Mouse (Mus musculus): ENCODE measurements around the gene Commd7. TPM values are rescaled to one million over a fixed set of nuclear protein-coding genes. Genes with fewer than 3 reads are reported as not detected.

Commd7 gene
- polyA plus RNA-seq, 1 experiment = 16.5 TPM

- Histone ChIP-seq H3K9ac (ENCODE audit: low read depth, poor library complexity, severe bottlenecking) (peak overlapping the region; percentile 18; the same call in 1 of the 2 replicates), H3K4me1 (ENCODE audit: control insufficient read depth, insufficient read depth, low read length) (peaks cover 13% of the 10 kb centered on the region), H3K9me3 (replicated peaks; ENCODE audit: control insufficient read depth, insufficient read depth, low read length, poor library complexity, severe bottlenecking) (no peaks in the 10 kb centered on the region), H3K27me3 (ENCODE audit: control insufficient read depth, insufficient read depth, low read length, poor library complexity, severe bottlenecking) (no peaks in the 10 kb centered on the region), H3K4me3 (ENCODE audit: low read depth, low read length) (no peak overlapping the region), H3K36me3 (ENCODE audit: control insufficient read depth, insufficient read depth, low read length, poor library complexity, severe bottlenecking) (no peaks in the 10 kb centered on the region), H3K27ac (ENCODE audit: insufficient read depth, low read length) (peak overlapping the region; percentile 38)
- TF ChIP-seq POLR2A (IDR thresholded peaks at IDR 0.05; ENCODE audit: insufficient read depth, low read length) (no peak), CTCF (IDR thresholded peaks at IDR 0.05; ENCODE audit: low read depth, low read length) (no peak), EP300 (IDR thresholded peaks at IDR 0.05; ENCODE audit: insufficient read depth, low read depth, low read length) (no peak)
Observed at GRCm38 (mm10) chr2:153583641-153584049, 48.9 kb downstream of the Commd7 start.

GRCm38 (mm10) chr2:153582876-153583585 is 49.5 kb downstream of the Commd7 start:
- Histone ChIP-seq H3K9ac (ENCODE audit: low read depth, poor library complexity, severe bottlenecking) (no peak overlapping the region), H3K4me1 (ENCODE audit: control insufficient read depth, insufficient read depth, low read length) (peaks cover 13% of the 10 kb centered on the region), H3K36me3 (ENCODE audit: control insufficient read depth, insufficient read depth, low read length, poor library complexity, severe bottlenecking) (no peaks in the 10 kb centered on the region), H3K9me3 (replicated peaks; ENCODE audit: control insufficient read depth, insufficient read depth, low read length, poor library complexity, severe bottlenecking) (no peaks in the 10 kb centered on the region), H3K27ac (ENCODE audit: insufficient read depth, low read length) (peak overlapping the region; percentile 3), H3K27me3 (ENCODE audit: control insufficient read depth, insufficient read depth, low read length, poor library complexity, severe bottlenecking) (no peaks in the 10 kb centered on the region), H3K4me3 (ENCODE audit: low read depth, low read length) (no peak overlapping the region)
- TF ChIP-seq CTCF (IDR thresholded peaks at IDR 0.05; ENCODE audit: low read depth, low read length) = no peak
- TF ChIP-seq POLR2A (IDR thresholded peaks at IDR 0.05; ENCODE audit: insufficient read depth, low read length) = no peak

GRCm38 (mm10) chr2:153581416-153581815 is 51.2 kb downstream of the Commd7 start:
- no peaks in the 10 kb centered on the region for H3K27me3 ChIP-seq (ENCODE audit: control insufficient read depth, insufficient read depth, low read length, poor library complexity, severe bottlenecking)

DNA sequence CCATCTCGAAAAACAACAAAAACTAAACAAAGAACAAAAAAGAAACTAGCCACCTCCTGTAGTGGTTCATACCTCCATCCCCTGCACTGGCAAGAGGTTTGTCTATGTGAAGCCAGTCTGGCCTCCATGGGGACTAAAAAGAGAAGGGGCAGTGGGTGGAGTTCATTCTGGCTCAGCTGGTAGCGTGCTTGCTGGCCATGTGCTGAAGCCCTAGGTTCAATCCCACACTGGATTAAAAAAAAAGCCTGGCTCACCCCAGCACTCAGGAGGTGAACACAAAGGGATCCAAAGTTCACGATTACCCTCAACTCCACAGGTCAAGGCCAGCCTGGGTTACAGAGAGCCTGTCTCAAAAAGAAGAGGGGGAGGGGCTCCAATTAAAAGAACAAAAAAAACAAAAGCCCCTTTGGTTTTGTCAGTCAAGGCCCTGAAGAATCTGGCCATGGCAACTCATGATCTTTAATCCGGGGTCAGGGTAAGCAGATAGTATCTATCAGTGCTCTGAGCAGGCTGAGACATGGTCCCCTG is 52.1 kb downstream of the Commd7 start:
- Histone ChIP-seq H3K36me3 (ENCODE audit: control insufficient read depth, insufficient read depth, low read length, poor library complexity, severe bottlenecking) (no peaks in the 10 kb centered on the region), H3K27me3 (ENCODE audit: control insufficient read depth, insufficient read depth, low read length, poor library complexity, severe bottlenecking) (no peaks in the 10 kb centered on the region), H3K4me3 (ENCODE audit: low read depth, low read length) (no peak overlapping the region), H3K4me1 (ENCODE audit: control insufficient read depth, insufficient read depth, low read length) (peaks cover 16% of the 10 kb centered on the region), H3K9ac (ENCODE audit: low read depth, poor library complexity, severe bottlenecking) (no peak overlapping the region), H3K27ac (ENCODE audit: insufficient read depth, low read length) (0 out of 2 replicates have a peak overlapping the region, but pooled peaks have one; percentile 17), H3K9me3 (replicated peaks; ENCODE audit: control insufficient read depth, insufficient read depth, low read length, poor library complexity, severe bottlenecking) (no peaks in the 10 kb centered on the region)
- TF ChIP-seq POLR2A (IDR thresholded peaks at IDR 0.05; ENCODE audit: insufficient read depth, low read length) (no peak), EP300 (IDR thresholded peaks at IDR 0.05; ENCODE audit: insufficient read depth, low read depth, low read length) (no peak), CTCF (IDR thresholded peaks at IDR 0.05; ENCODE audit: low read depth, low read length) (no peak)

More at GRCm38 (mm10) chr2:153581416-153581815, 51.2 kb downstream of the Commd7 start:
- H3K36me3 ChIP-seq (ENCODE audit: control insufficient read depth, insufficient read depth, low read length, poor library complexity, severe bottlenecking) = no peaks in the 10 kb centered on the region
- no peak overlapping the region for H3K27ac ChIP-seq (ENCODE audit: insufficient read depth, low read length)
- H3K9me3 ChIP-seq (replicated peaks; ENCODE audit: control insufficient read depth, insufficient read depth, low read length, poor library complexity, severe bottlenecking) = no peaks in the 10 kb centered on the region
- H3K9ac ChIP-seq (ENCODE audit: low read depth, poor library complexity, severe bottlenecking) = no peak overlapping the region
- H3K4me1 ChIP-seq (ENCODE audit: control insufficient read depth, insufficient read depth, low read length) = peaks cover 16% of the 10 kb centered on the region
- TF ChIP-seq EP300 (IDR thresholded peaks at IDR 0.05; ENCODE audit: insufficient read depth, low read depth, low read length) (no peak), POLR2A (IDR thresholded peaks at IDR 0.05; ENCODE audit: insufficient read depth, low read length) (no peak), CTCF (IDR thresholded peaks at IDR 0.05; ENCODE audit: low read depth, low read length) (no peak)
- no peak overlapping the region for H3K4me3 ChIP-seq (ENCODE audit: low read depth, low read length)

GRCm38 (mm10) chr2:153580042-153580441 is 52.5 kb downstream of the Commd7 start:
- peaks cover 16% of the 10 kb centered on the region for H3K4me1 ChIP-seq (ENCODE audit: control insufficient read depth, insufficient read depth, low read length)
- H3K4me3 ChIP-seq (ENCODE audit: low read depth, low read length) = no peak overlapping the region
- no peak for TF ChIP-seq EP300 (IDR thresholded peaks at IDR 0.05; ENCODE audit: insufficient read depth, low read depth, low read length)
- no peak for TF ChIP-seq POLR2A (IDR thresholded peaks at IDR 0.05; ENCODE audit: insufficient read depth, low read length)
- no peak for TF ChIP-seq CTCF (IDR thresholded peaks at IDR 0.05; ENCODE audit: low read depth, low read length)
- H3K27ac ChIP-seq (ENCODE audit: insufficient read depth, low read length) = no peak overlapping the region
- no peaks in the 10 kb centered on the region for H3K27me3 ChIP-seq (ENCODE audit: control insufficient read depth, insufficient read depth, low read length, poor library complexity, severe bottlenecking)
- no peaks in the 10 kb centered on the region for H3K36me3 ChIP-seq (ENCODE audit: control insufficient read depth, insufficient read depth, low read length, poor library complexity, severe bottlenecking)
- no peaks in the 10 kb centered on the region for H3K9me3 ChIP-seq (replicated peaks; ENCODE audit: control insufficient read depth, insufficient read depth, low read length, poor library complexity, severe bottlenecking)
- H3K9ac ChIP-seq (ENCODE audit: low read depth, poor library complexity, severe bottlenecking) = no peak overlapping the region

- Histone ChIP-seq H3K4me1 (ENCODE audit: control insufficient read depth, insufficient read depth, low read length) (peaks cover 21% of the 10 kb centered on the region), H3K9ac (ENCODE audit: low read depth, poor library complexity, severe bottlenecking) (no peak overlapping the region), H3K9me3 (replicated peaks; ENCODE audit: control insufficient read depth, insufficient read depth, low read length, poor library complexity, severe bottlenecking) (no peaks in the 10 kb centered on the region), H3K27ac (ENCODE audit: insufficient read depth, low read length) (no peak overlapping the region), H3K36me3 (ENCODE audit: control insufficient read depth, insufficient read depth, low read length, poor library complexity, severe bottlenecking) (no peaks in the 10 kb centered on the region), H3K4me3 (ENCODE audit: low read depth, low read length) (no peak overlapping the region), H3K27me3 (ENCODE audit: control insufficient read depth, insufficient read depth, low read length, poor library complexity, severe bottlenecking) (no peaks in the 10 kb centered on the region)
- TF ChIP-seq EP300 (IDR thresholded peaks at IDR 0.05; ENCODE audit: insufficient read depth, low read depth, low read length) (no peak), POLR2A (IDR thresholded peaks at IDR 0.05; ENCODE audit: insufficient read depth, low read length) (no peak), CTCF (IDR thresholded peaks at IDR 0.05; ENCODE audit: low read depth, low read length) (no peak)
Observed at GRCm38 (mm10) chr2:153577122-153577521, 55.5 kb downstream of the Commd7 start.

Measured in ES-Bruce4 (cell line).